Mouse (Mus musculus): ENCODE measurements around the gene Luzp1. TPM values are rescaled to one million over a fixed set of nuclear protein-coding genes. Genes with fewer than 3 reads are reported as not detected.

Luzp1 gene
- total and polyA plus RNA-seq, 3 experiments: 7.5 to 13.4 TPM; not detected in 1

GRCm38 (mm10) chr4:136434029-136434428 is 35.5 kb upstream of the Luzp1 start:
- no peak overlapping the region for H3K27ac ChIP-seq (ENCODE audit: control insufficient read depth, low read depth, low read length)
- no peaks in the 10 kb centered on the region for H3K4me1 ChIP-seq (ENCODE audit: control insufficient read depth in 1 of 2, insufficient read depth in 2 of 2, low read length in 2 of 2)
- H3K79me2 ChIP-seq (ENCODE audit: control insufficient read depth, insufficient read depth, low read length, poor library complexity): no peaks in the 10 kb centered on the region
- peak; percentile 25 for DNase-seq (ENCODE audit: low read depth, low spot score)
- TF ChIP-seq MYB (IDR thresholded peaks at IDR 0.05; ENCODE audit: low read depth, low read length): no peak
- TF ChIP-seq CHD2 (IDR thresholded peaks at IDR 0.05; ENCODE audit: low read length): no peak
- TF ChIP-seq USF2 (IDR thresholded peaks at IDR 0.05; ENCODE audit: borderline replicate concordance in 1 of 2, insufficient read depth in 1 of 2, low read depth in 1 of 2, low read length in 2 of 2): no peak
- TF ChIP-seq MEF2A (IDR thresholded peaks at IDR 0.05; ENCODE audit: extremely low read depth, insufficient replicate concordance, low read depth, low read length, poor library complexity, severe bottlenecking): no peak
- no peak for TF ChIP-seq CTCF (IDR thresholded peaks at IDR 0.05 in 2 of 3, conservative IDR thresholded peaks at IDR 0.05 in 1 of 3; ENCODE audit: control insufficient read depth in 1 of 3, insufficient read depth in 1 of 3, low read depth in 2 of 3, low read length in 3 of 3, poor library complexity in 1 of 3, severe bottlenecking in 1 of 3)
- no peak for TF ChIP-seq MAX (IDR thresholded peaks at IDR 0.05; ENCODE audit: low read length)
- TF ChIP-seq MYC (IDR thresholded peaks at IDR 0.05; ENCODE audit: low read depth, low read length): no peak
- no peak for TF ChIP-seq ZKSCAN1 (IDR thresholded peaks at IDR 0.05; ENCODE audit: low read depth, low read length)
- no peak for TF ChIP-seq ETS1 (IDR thresholded peaks at IDR 0.05; ENCODE audit: low read depth, low read length)
- no peak for TF ChIP-seq RCOR1 (IDR thresholded peaks at IDR 0.05; ENCODE audit: low read depth, low read length)
- no peak for TF ChIP-seq POLR2AphosphoS2 (IDR thresholded peaks at IDR 0.05; ENCODE audit: low read length)
- no peak for TF ChIP-seq MAFK (IDR thresholded peaks at IDR 0.05; ENCODE audit: borderline replicate concordance, low read depth, low read length)
- no peak for TF ChIP-seq MAZ (IDR thresholded peaks at IDR 0.05; ENCODE audit: low read depth, low read length)
- TF ChIP-seq E2F4 (IDR thresholded peaks at IDR 0.05; ENCODE audit: borderline replicate concordance, low read depth, low read length): no peak
- TF ChIP-seq BHLHE40 (IDR thresholded peaks at IDR 0.05; ENCODE audit: borderline replicate concordance, low read depth, low read length): no peak
- no peak for TF ChIP-seq POLR2AphosphoS5 (IDR thresholded peaks at IDR 0.05; ENCODE audit: borderline replicate concordance, low read depth, low read length)
- TF ChIP-seq TBP (IDR thresholded peaks at IDR 0.05; ENCODE audit: low read depth, low read length): no peak
- TF ChIP-seq MXI1 (IDR thresholded peaks at IDR 0.05; ENCODE audit: low read depth, low read length): no peak
- TF ChIP-seq ELF1 (IDR thresholded peaks at IDR 0.05; ENCODE audit: low read depth, low read length): no peak
- H3K9ac ChIP-seq (ENCODE audit: control insufficient read depth, low read depth, low read length, poor library complexity, severe bottlenecking): no peak overlapping the region
- H3K4me3 ChIP-seq (ENCODE audit: control insufficient read depth in 1 of 2, insufficient read depth in 1 of 2, low read depth in 2 of 2, low read length in 2 of 2): no peak overlapping the region
- H3K27me3 ChIP-seq (ENCODE audit: control insufficient read depth in 1 of 2, insufficient read depth in 2 of 2, low read length in 2 of 2): no peaks in the 10 kb centered on the region
- H3K9me3 ChIP-seq (replicated peaks; ENCODE audit: insufficient read depth, low read length): no peaks in the 10 kb centered on the region
- peaks cover 0 to 3% of the 10 kb centered on the region in 2 experiments; a peak in 1 of 4 replicates for H3K36me3 ChIP-seq (ENCODE audit: control insufficient read depth in 1 of 2, insufficient read depth in 2 of 2, low read length in 2 of 2)

GRCm38 (mm10) chr4:136439106-136439505 is 30.5 kb upstream of the Luzp1 start:
- no peaks in the 10 kb centered on the region for H3K4me1 ChIP-seq (ENCODE audit: control insufficient read depth in 1 of 2, insufficient read depth in 2 of 2, low read length in 2 of 2)
- H3K9ac ChIP-seq (ENCODE audit: control insufficient read depth, low read depth, low read length, poor library complexity, severe bottlenecking): no peak overlapping the region
- H3K9me3 ChIP-seq (replicated peaks; ENCODE audit: insufficient read depth, low read length): no peaks in the 10 kb centered on the region
- TF ChIP-seq TAL1 (IDR thresholded peaks at IDR 0.05; ENCODE audit: low read length): no peak
- TF ChIP-seq ETS1 (IDR thresholded peaks at IDR 0.05; ENCODE audit: low read depth, low read length): no peak
- TF ChIP-seq ELF1 (IDR thresholded peaks at IDR 0.05; ENCODE audit: low read depth, low read length): no peak
- TF ChIP-seq EP300 (IDR thresholded peaks at IDR 0.05; ENCODE audit: low read depth in 1 of 2, low read length in 2 of 2): no peak
- TF ChIP-seq RCOR1 (IDR thresholded peaks at IDR 0.05; ENCODE audit: low read depth, low read length): no peak
- no peak for TF ChIP-seq HCFC1 (IDR thresholded peaks at IDR 0.05; ENCODE audit: low read depth, low read length)
- no peak for TF ChIP-seq MEF2A (IDR thresholded peaks at IDR 0.05; ENCODE audit: extremely low read depth, insufficient replicate concordance, low read depth, low read length, poor library complexity, severe bottlenecking)
- no peak for TF ChIP-seq POLR2A (IDR thresholded peaks at IDR 0.05; ENCODE audit: control insufficient read depth in 1 of 2, insufficient read depth in 1 of 2, low read depth in 1 of 2, low read length in 2 of 2, poor library complexity in 1 of 2)
- no peak for TF ChIP-seq MYC (IDR thresholded peaks at IDR 0.05; ENCODE audit: low read depth, low read length)
- TF ChIP-seq USF2 (IDR thresholded peaks at IDR 0.05; ENCODE audit: borderline replicate concordance in 1 of 2, insufficient read depth in 1 of 2, low read depth in 1 of 2, low read length in 2 of 2): no peak
- no peak for TF ChIP-seq MAZ (IDR thresholded peaks at IDR 0.05; ENCODE audit: low read depth, low read length)
- no peak for TF ChIP-seq MXI1 (IDR thresholded peaks at IDR 0.05; ENCODE audit: low read depth, low read length)
- TF ChIP-seq GABPA (IDR thresholded peaks at IDR 0.05; ENCODE audit: low read depth, low read length): no peak
- TF ChIP-seq RAD21 (IDR thresholded peaks at IDR 0.05; ENCODE audit: low read depth, low read length): no peak
- TF ChIP-seq POLR2AphosphoS5 (IDR thresholded peaks at IDR 0.05; ENCODE audit: borderline replicate concordance, low read depth, low read length): no peak
- TF ChIP-seq MAX (IDR thresholded peaks at IDR 0.05; ENCODE audit: low read length): no peak
- TF ChIP-seq JUND (IDR thresholded peaks at IDR 0.05; ENCODE audit: low read depth, low read length): no peak
- no peak for TF ChIP-seq UBTF (IDR thresholded peaks at IDR 0.05; ENCODE audit: borderline replicate concordance, insufficient read depth, low read depth, low read length)
- no peak for TF ChIP-seq ZKSCAN1 (IDR thresholded peaks at IDR 0.05; ENCODE audit: low read depth, low read length)
- TF ChIP-seq MAFK (IDR thresholded peaks at IDR 0.05; ENCODE audit: borderline replicate concordance, low read depth, low read length): no peak
- no peaks in the 10 kb centered on the region for H3K79me2 ChIP-seq (ENCODE audit: control insufficient read depth, insufficient read depth, low read length, poor library complexity)
- no peak for DNase-seq (ENCODE audit: low read depth, low spot score)
- H3K27ac ChIP-seq (ENCODE audit: control insufficient read depth, low read depth, low read length): no peak overlapping the region
- H3K27me3 ChIP-seq (ENCODE audit: control insufficient read depth in 1 of 2, insufficient read depth in 2 of 2, low read length in 2 of 2): no peaks in the 10 kb centered on the region
- H3K4me3 ChIP-seq (ENCODE audit: control insufficient read depth in 1 of 2, insufficient read depth in 1 of 2, low read depth in 2 of 2, low read length in 2 of 2): no peak overlapping the region
- H3K36me3 ChIP-seq (ENCODE audit: control insufficient read depth in 1 of 2, insufficient read depth in 2 of 2, low read length in 2 of 2): no peaks in the 10 kb centered on the region

Measured in MEL (cell line).